Mouse (Mus musculus) thymus, adult 2 months (tissue): ENCODE results near the gene D330045A20Rik.

Source experiments
- CTCF ChIP-seq: fragments of 200-500 bp; IDR thresholded peaks from 2 replicates; pipeline ENCODE4 v1.5.1; 2012; ENCODE audit warnings: mild to moderate bottlenecking, control low read depth, low read length, moderate library complexity, borderline replicate concordance; ENCODE audit not compliant: control insufficient read depth, poor library complexity, insufficient read depth; ENCODE audit errors: extremely low read depth
- POLR2A ChIP-seq: fragments of 200-500 bp; IDR thresholded peaks from 2 replicates; pipeline ENCODE4 v1.6.1; 2012; ENCODE audit warnings: mild to moderate bottlenecking, low read length, control low read depth, moderate library complexity; ENCODE audit not compliant: control insufficient read depth, poor library complexity, insufficient read depth; ENCODE audit errors: extremely low read depth

DNA sequence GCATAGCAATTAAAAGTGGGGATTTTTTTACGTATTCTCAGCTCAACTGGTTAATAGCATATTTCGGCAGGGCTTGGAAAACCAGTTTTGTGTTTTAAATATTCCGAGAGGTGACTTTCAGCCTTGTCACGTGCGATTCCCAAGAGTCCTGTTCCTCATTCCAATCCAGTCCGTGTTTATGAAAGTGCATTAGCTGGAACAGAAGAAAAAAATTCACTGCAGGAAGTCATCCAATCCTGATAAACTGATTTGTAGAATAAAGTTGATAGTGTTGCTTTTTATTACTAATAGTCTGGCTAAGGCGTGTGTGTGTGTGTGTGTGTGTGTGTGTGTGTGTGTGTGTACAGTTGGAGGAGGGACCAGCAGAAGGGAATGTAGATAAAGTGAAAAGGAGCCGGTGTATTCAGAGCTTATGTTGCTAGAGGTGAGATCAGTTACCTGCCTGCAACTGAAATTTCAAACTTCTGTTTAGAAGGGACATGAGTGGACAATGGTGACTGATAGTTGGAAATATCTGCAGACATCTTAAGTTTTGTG, 82.8 kb downstream of the D330045A20Rik start, which contains the start of gene Rnf128:
- TF ChIP-seq POLR2A (no peak), CTCF (no peak)
